In the genomic region with DNA sequence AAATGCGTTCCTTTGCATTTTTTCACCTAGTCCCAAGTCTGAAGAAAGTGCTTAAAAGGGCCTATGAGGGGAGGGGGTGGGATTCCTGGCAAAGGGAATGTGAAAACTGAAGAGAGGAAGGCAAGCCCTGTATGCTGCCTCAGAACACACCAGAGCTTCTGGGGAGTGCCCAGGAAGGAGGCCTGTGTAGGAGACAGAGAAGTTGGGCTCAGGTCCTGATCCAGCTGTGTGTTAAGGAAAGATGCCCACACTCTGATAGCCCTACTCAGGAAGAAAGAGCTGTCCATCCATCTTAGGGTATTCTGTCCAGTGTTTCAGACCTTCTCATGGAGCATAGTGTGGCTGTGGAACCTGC, we compare ENCODE assay signal across 11 mouse cellular contexts.
DNase-seq lines count a peak whose midpoint lies in the region; ATAC-seq lines count a peak whose summit lies in the region.
"Had no signal": no experiment of that assay in that cellular context is flagged by ENCODE, and none has a peak within 500 bp of the region (broad histone marks: within the 10 kb centered on the region; RNA-seq: fewer than 3 reads in every experiment).

No protein-coding gene starts in this region.

- H3K9ac ChIP-seq in heart, embryonic 13.5 days: no peak overlapping the region
- H3K9ac ChIP-seq in embryonic facial prominence, embryonic 11.5 days (replicated peaks; ENCODE audit: low read length): no peak overlapping the region
- no peak overlapping the region for H3K9ac ChIP-seq in hindbrain, embryonic 12.5 days
- H3K9ac ChIP-seq in midbrain, embryonic 12.5 days (replicated peaks): no peak overlapping the region
- H3K9ac ChIP-seq: liver, postnatal 0 days had no signal

- no peak for ATAC-seq in heart, embryonic 13.5 days (ENCODE audit: extremely low read depth, insufficient number of reproducible peaks, low FRiP score, low TSS enrichment)
- no peak for ATAC-seq in embryonic facial prominence, embryonic 11.5 days (replicated peaks; ENCODE audit: insufficient number of reproducible peaks, low FRiP score, low TSS enrichment, low read depth)
- 0 out of 2 replicates have a peak, but pooled peaks have one; percentile 7 for ATAC-seq in hindbrain, embryonic 12.5 days (ENCODE audit: low FRiP score)
- no peak; the same call in 1 of the 2 replicates for ATAC-seq in midbrain, embryonic 12.5 days (ENCODE audit: low FRiP score, low read depth)
- no peak for ATAC-seq in activated CD4-positive, CD25-positive, alpha-beta regulatory T cell, adult 4 months
- no peak for ATAC-seq in erythroblast, adult 5-6 weeks (replicated peaks; ENCODE audit: low FRiP score, poor library complexity, severe bottlenecking)
- ATAC-seq: liver, postnatal 0 days had no signal

- H3K4me3 ChIP-seq in heart, embryonic 13.5 days: no peak overlapping the region
- H3K4me3 ChIP-seq in embryonic facial prominence, embryonic 11.5 days (ENCODE audit: low read depth, low read length): no peak overlapping the region
- no peak overlapping the region for H3K4me3 ChIP-seq in hindbrain, embryonic 12.5 days
- no peak overlapping the region for H3K4me3 ChIP-seq in midbrain, embryonic 12.5 days

- WGBS in heart, embryonic 13.5 days: 39% methylated on average over 1 of the region's 1 CpGs
- 33% methylated on average over 1 of the region's 1 CpGs for WGBS in embryonic facial prominence, embryonic 11.5 days
- 5% methylated on average over 1 of the region's 1 CpGs for WGBS in hindbrain, embryonic 12.5 days
- WGBS in midbrain, embryonic 12.5 days: 6% methylated on average over 1 of the region's 1 CpGs

- no peak overlapping the region for H3K4me2 ChIP-seq in heart, embryonic 13.5 days
- no peak overlapping the region for H3K4me2 ChIP-seq in embryonic facial prominence, embryonic 11.5 days (ENCODE audit: low read depth, low read length)
- H3K4me2 ChIP-seq in hindbrain, embryonic 12.5 days (replicated peaks): no peak overlapping the region
- H3K4me2 ChIP-seq in midbrain, embryonic 12.5 days (replicated peaks): 0 out of 2 replicates have a peak overlapping the region, but pooled peaks have one; percentile 21

- H3K27me3 ChIP-seq in heart, embryonic 13.5 days (replicated peaks): no peaks in the 10 kb centered on the region
- H3K27me3 ChIP-seq in embryonic facial prominence, embryonic 11.5 days (ENCODE audit: control insufficient read depth, insufficient read depth, low read length): no peaks in the 10 kb centered on the region
- H3K27me3 ChIP-seq in hindbrain, embryonic 12.5 days: no peaks in the 10 kb centered on the region
- H3K27me3 ChIP-seq in midbrain, embryonic 12.5 days: no peaks in the 10 kb centered on the region

- peak overlapping the region; percentile 50; the same call in 1 of the 2 replicates for H3K27ac ChIP-seq in heart, embryonic 13.5 days (replicated peaks)
- H3K27ac ChIP-seq in embryonic facial prominence, embryonic 11.5 days (replicated peaks; ENCODE audit: low read depth, low read length): peak overlapping the region; percentile 43; the same call in 1 of the 2 replicates
- H3K27ac ChIP-seq in hindbrain, embryonic 12.5 days: peak overlapping the region; percentile 85
- peak overlapping the region; percentile 94 for H3K27ac ChIP-seq in midbrain, embryonic 12.5 days (replicated peaks)

- no peaks in the 10 kb centered on the region for H3K9me3 ChIP-seq in heart, embryonic 13.5 days
- no peaks in the 10 kb centered on the region for H3K9me3 ChIP-seq in embryonic facial prominence, embryonic 11.5 days (replicated peaks; ENCODE audit: control insufficient read depth, low read length)
- H3K9me3 ChIP-seq in hindbrain, embryonic 12.5 days (replicated peaks): no peaks in the 10 kb centered on the region
- H3K9me3 ChIP-seq in midbrain, embryonic 12.5 days: no peaks in the 10 kb centered on the region

- H3K4me1 ChIP-seq in heart, embryonic 13.5 days: peaks cover 14% of the 10 kb centered on the region
- H3K4me1 ChIP-seq in embryonic facial prominence, embryonic 11.5 days (ENCODE audit: control insufficient read depth, insufficient read depth, low read length): peaks cover 6% of the 10 kb centered on the region; the same call in 1 of the 2 replicates
- peaks cover 27% of the 10 kb centered on the region for H3K4me1 ChIP-seq in hindbrain, embryonic 12.5 days
- H3K4me1 ChIP-seq in midbrain, embryonic 12.5 days: peaks cover 41% of the 10 kb centered on the region

- DNase-seq in heart, adult 8-10 months (ENCODE audit: low spot score): no peak
- DNase-seq in embryonic facial prominence, embryonic 11.5 days (ENCODE audit: low spot score): no peak
- DNase-seq in frontal cortex, adult 2 months (ENCODE audit: extremely low spot score in 1 of 2, low spot score in 1 of 2): no peak
- DNase-seq: heart, postnatal 14 days; kidney, postnatal 4 days; liver, postnatal 0 days had no signal

- H3K36me3 ChIP-seq in heart, embryonic 13.5 days: no peaks in the 10 kb centered on the region
- H3K36me3 ChIP-seq in embryonic facial prominence, embryonic 11.5 days (replicated peaks; ENCODE audit: control insufficient read depth, insufficient read depth, low read depth, low read length): no peaks in the 10 kb centered on the region
- no peaks in the 10 kb centered on the region for H3K36me3 ChIP-seq in hindbrain, embryonic 12.5 days
- no peaks in the 10 kb centered on the region for H3K36me3 ChIP-seq in midbrain, embryonic 12.5 days

Comparison
In these comparisons a context has a peak if more than half of its experiments do, and no peak if none do; other contexts are left out.
1. H3K27ac ChIP-seq: peak in every context shown above with its lines; median percentile 94 in midbrain, embryonic 12.5 days; 85 in hindbrain, embryonic 12.5 days; 50 in heart, embryonic 13.5 days; 43 in embryonic facial prominence, embryonic 11.5 days.